Mouse (Mus musculus) C2C12 (cell line): ENCODE measurements around the gene A2m.

Experiments used
- CTCF ChIP-seq: IDR thresholded peaks from one replicate; pipeline ENCODE4 v1.5.1; 2011; ENCODE audit not compliant: control insufficient read depth, insufficient read depth, insufficient read length
- MAX ChIP-seq: IDR thresholded peaks from one replicate; pipeline ENCODE4 v1.6.1; 2011; ENCODE audit warnings: mild to moderate bottlenecking, control low read depth
- MYOD1 ChIP-seq: IDR thresholded peaks from one replicate; pipeline ENCODE4 v1.6.1; 2011; ENCODE audit warnings: low read depth; ENCODE audit not compliant: control insufficient read depth, insufficient read length
- USF1 ChIP-seq: IDR thresholded peaks from one replicate; pipeline ENCODE4 v1.6.1; 2011; ENCODE audit warnings: low read depth, mild to moderate bottlenecking, control low read depth, moderate library complexity

DNA sequence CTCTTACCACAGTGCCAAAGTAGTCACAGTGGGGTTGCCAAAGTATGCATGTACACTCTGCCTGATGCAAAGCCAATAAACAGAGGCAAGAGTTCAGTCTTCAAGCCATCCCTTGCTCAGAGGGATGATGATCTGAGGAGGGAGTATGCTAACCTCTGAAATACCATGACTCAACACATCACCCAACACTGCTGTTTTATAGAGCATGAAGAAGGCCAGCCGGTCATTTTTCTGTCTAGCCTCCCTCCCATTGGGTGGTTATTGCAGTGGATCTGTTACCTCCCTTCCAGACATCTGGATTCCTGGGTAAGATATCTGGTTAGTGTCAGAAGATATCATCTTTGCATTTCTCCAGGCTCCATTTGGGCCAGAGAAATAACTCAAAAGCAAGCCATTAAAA lies 34.2 kb upstream of the A2m start:
- TF ChIP-seq CTCF = no peak
- no peak for TF ChIP-seq USF1
- no peak for TF ChIP-seq MAX
- TF ChIP-seq MYOD1 = no peak
